Mouse (Mus musculus): ENCODE measurements at regions not wholly inside any gene's neighbourhood (a gene's known extent, or its start where the extent isn't known, plus 50 kb on each side); places are given as distances from the start of the nearest gene placed in this dataset.

DNA sequence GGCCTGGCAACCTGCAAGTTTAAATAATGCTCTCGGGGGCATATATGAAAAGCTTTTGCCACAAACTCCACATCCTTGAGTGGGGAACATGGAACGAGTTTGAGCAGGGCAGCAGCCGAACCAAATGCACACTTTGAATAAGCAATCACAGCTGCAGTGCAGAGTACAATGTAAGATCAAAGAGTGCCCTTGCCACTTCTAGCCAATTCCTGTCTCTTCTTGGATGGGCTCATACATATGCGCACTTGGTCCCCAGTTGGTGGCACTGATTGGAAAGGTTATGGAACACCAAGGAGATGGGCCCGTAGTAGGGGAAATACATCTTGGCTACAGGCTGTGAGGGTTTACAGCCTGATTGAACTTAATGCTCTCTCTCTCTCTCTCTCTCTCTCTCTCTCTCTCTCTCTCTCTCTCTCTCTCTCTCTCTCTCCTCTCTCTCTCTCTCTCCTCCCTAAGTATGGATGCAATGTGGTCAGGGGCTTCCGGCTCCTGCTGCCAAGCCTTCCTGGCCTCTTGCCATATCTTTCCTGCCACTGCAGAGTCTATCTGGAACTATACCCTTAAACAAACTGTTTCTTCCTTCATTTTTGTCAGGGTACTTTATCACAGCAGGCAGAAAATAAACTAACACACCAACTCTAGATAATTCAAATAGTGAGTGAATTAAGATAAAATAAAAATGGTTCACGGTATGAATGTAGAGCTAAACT lies 88.6 kb upstream of the Mbnl3 start:
- DNase-seq (ENCODE audit: low spot score in 2 of 2), result peak in 1 of 2 experiments; percentile 2

DNA sequence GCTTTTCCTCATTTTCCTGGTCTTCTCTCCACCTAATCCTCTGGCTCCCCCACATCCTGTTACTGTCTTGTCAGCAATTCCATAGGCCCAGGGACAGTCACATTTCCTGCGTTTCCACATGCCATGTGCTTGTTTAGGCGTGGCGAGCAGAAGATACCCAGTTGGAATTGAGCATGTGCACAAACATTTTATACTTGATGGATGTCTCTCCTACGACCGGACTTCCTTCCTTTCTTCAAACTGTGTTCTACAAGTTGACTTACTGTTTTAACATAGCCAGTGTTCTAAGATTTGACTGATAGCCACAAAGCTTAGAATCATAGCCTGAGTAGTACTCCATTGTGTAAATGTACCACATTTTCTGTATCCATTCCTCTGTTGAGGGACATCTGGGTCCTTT lies 86.0 kb upstream of the Mbnl3 start:
- no peak for DNase-seq (ENCODE audit: low spot score in 2 of 2)

DNA sequence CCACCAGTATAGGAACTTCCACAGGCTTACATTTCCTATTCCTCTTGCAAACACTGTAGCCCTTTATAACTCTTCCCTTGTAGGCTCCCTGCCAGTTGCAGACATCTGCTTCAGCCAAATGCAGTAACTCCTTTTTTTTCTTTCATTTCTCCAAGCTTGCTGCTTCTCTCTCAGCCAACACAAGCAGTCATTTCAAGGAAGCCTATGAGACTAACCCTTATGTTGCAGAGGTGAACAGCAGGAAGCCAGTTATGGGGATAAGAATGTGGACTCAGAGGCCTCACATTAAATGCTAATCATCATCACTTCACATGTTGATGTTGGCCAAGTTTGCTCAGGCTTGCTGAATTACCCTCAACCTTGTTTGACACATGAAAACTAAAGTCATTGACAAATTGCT lies 71.9 kb upstream of the Mbnl3 start:
- no peak for DNase-seq (ENCODE audit: low spot score in 2 of 2)

DNA sequence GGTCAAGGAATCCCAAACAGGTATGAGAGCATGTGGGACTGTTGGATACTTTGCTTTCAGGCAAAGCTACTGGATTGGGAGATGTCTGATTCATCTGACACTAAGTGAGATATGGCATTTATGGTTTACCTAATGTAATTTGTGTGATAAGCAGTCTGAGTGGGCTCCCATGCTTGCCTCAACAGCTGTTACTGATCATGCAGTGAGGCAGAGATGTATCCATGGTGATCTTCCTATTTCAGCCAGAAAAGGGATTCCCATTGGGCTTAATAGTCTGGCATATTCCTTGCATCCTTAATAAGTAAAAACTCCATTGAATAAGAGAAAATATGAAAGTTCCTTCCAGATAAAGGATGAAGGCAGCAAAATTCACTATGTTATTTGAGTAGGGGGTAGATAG lies 58.4 kb upstream of the Mbnl3 start:
- no peak for DNase-seq (ENCODE audit: low spot score in 2 of 2)
